Mouse (Mus musculus) lung, embryonic 14.5 days (tissue): ENCODE data around the gene Shank2. TPM values are rescaled to one million over a fixed set of nuclear protein-coding genes. Genes with fewer than 3 reads are reported as not detected.
A peak's percentile ranks its signal among the peaks of the same experiment; 100 is the strongest.

Experiments used
- ATAC-seq: fragments of 200-750 bp; cut with Nextera tagmentation; 2 replicates; pipeline ENCODE4 v1.8.0; 2017; ENCODE audit warnings: mild to moderate bottlenecking, moderate TSS enrichment, moderate library complexity; ENCODE audit not compliant: insufficient read depth
- DNase-seq: peaks from one replicate; pipeline ENCODE4 v3.0.0-alpha.2; 2015
- H3K27ac ChIP-seq: fragments of 300-500 bp; sonication (generic); 2 replicates; pipeline ENCODE4 v1.5.1; 2014; ENCODE audit warnings: low read depth, mild to moderate bottlenecking, moderate library complexity
- H3K27me3 ChIP-seq: fragments of 300-500 bp; sonication (generic); 2 replicates; pipeline ENCODE4 v1.6.1; 2014; ENCODE audit warnings: low read length, control low read depth; ENCODE audit not compliant: insufficient read depth
- H3K36me3 ChIP-seq: fragments of 300-500 bp; sonication (generic); 2 replicates; pipeline ENCODE4 v1.6.1; 2014; ENCODE audit warnings: control low read depth; ENCODE audit not compliant: insufficient read depth
- H3K4me1 ChIP-seq: fragments of 300-500 bp; sonication (generic); 2 replicates; pipeline ENCODE4 v1.6.1; 2014; ENCODE audit warnings: antibody characterized with exemption, control low read depth; ENCODE audit not compliant: insufficient read depth
- H3K4me2 ChIP-seq: fragments of 300-500 bp; sonication (generic); 2 replicates; pipeline ENCODE4 v1.6.1; 2014; ENCODE audit warnings: mild to moderate bottlenecking
- H3K4me3 ChIP-seq: fragments of 300-500 bp; sonication (generic); 2 replicates; pipeline ENCODE4 v1.5.1; 2014; ENCODE audit warnings: low read depth, low read length
- H3K9ac ChIP-seq: fragments of 300-500 bp; sonication (generic); 2 replicates; pipeline ENCODE4 v1.6.1; 2014
- H3K9me3 ChIP-seq: fragments of 300-500 bp; sonication (generic); 2 replicates; pipeline ENCODE4 v1.6.1; 2016; ENCODE audit warnings: low read depth, low read length, control low read depth
- CTCF ChIP-seq: IDR thresholded peaks from 2 replicates; pipeline ENCODE4 v1.5.1; 2016; ENCODE audit warnings: antibody characterized with exemption, low read depth
- WGBS: fragments of 180-500 bp; shearing (Covaris S2); extraction: QIAGEN DNeasy Blood & Tissue Kit; methylation state at CpG from one replicate; pipeline ENCODE4 v1.1.7; 2014; 5-methylcytosine and 5-hydroxymethylcytosine counted together
- polyA plus RNA-seq: library from polyadenylated mRNA; unstranded; fragments of >200 nt; fragmentation: Nextera tagmentation; extraction: Ambion mirVana; gene quantifications from 2 replicates; pipeline ENCODE4 v1.2.1, GENCODE M21; 2014

Gene Shank2
- polyA plus RNA-seq, 1 experiment from 2014 or later = 2.1 TPM

DNA sequence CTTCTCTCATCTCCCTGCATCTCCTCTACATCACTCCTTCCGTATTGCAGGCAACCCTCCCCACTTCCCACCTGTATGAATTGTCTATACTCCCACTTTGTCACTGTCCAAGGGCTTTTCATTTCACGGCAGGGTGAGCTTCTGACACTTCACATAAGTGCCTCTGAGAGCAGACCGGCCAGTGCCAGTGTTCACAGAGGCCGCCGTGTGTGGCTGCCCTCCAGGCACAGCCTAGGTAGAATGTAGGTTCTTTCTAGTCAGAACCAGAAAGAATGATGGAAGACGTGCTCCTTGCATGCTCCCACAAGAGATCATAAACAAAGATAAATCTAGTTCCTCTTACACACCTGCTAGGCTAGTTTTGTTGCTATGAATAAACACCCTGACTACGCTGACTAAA lies 265.0 kb downstream of the Shank2 start:
- no peak for ATAC-seq
- H3K4me3 ChIP-seq = no peak overlapping the region
- no peak for DNase-seq
- H3K9ac ChIP-seq = no peak overlapping the region
- H3K27ac ChIP-seq = no peak overlapping the region
- no peaks in the 10 kb centered on the region for H3K9me3 ChIP-seq
- H3K4me2 ChIP-seq = no peak overlapping the region
- no peaks in the 10 kb centered on the region for H3K36me3 ChIP-seq
- WGBS = 48% methylated on average over 7 of the region's 7 CpGs
- H3K4me1 ChIP-seq = no peaks in the 10 kb centered on the region
- H3K27me3 ChIP-seq = no peaks in the 10 kb centered on the region
- TF ChIP-seq CTCF = no peak

DNA sequence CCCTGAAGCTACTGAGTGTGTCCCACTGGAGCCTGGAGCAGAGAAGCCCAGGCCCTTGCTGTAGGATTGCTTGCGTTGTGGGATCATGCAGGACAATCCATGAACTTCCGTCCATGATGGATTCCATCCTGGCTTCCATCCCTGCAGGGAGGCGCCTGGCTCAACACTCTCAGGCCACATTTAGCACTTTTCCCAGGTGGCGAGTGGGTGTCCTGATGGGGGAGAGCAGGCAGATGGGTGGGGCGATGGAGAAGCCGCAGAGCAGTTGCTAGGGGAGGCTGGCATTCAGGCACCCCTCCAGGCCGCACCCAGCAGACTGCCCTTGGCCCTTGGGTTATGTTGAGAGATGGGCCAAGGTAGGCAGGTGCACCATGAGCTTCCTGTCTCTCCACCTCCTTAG lies 266.6 kb downstream of the Shank2 start:
- WGBS = 60% methylated on average over 7 of the region's 7 CpGs
- Histone ChIP-seq H3K4me1 (no peaks in the 10 kb centered on the region), H3K4me3 (no peak overlapping the region), H3K4me2 (no peak overlapping the region), H3K27me3 (no peaks in the 10 kb centered on the region), H3K9me3 (no peaks in the 10 kb centered on the region), H3K27ac (no peak overlapping the region), H3K9ac (no peak overlapping the region), H3K36me3 (no peaks in the 10 kb centered on the region)
- TF ChIP-seq CTCF = no peak
- DNase-seq (no peak), ATAC-seq (no peak)

DNA sequence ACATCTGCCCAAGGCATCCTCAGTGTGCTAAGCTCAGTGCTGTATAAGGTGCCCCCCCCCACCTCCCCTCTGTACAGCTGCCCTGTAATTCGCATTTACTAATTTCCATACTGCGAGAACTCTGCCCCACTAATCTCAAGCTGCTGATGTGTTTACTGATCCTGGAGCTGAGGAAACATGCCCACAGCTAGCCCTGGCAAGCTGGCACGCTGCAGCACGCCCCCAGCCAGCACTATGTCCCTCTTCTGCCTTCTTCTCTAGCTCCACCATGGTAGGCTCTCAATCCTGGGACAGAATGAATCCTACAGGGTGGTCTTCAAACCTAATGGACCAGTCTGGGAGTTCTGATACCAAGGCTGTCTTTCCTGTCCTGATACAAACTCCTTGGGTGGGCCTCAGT lies 267.1 kb downstream of the Shank2 start:
- ATAC-seq (no peak), DNase-seq (no peak)
- Histone ChIP-seq H3K4me2 (no peak overlapping the region), H3K27me3 (no peaks in the 10 kb centered on the region), H3K9ac (no peak overlapping the region), H3K4me3 (no peak overlapping the region), H3K9me3 (no peaks in the 10 kb centered on the region), H3K36me3 (no peaks in the 10 kb centered on the region), H3K4me1 (no peaks in the 10 kb centered on the region), H3K27ac (no peak overlapping the region)
- no peak for TF ChIP-seq CTCF
- WGBS = 80% methylated on average over 4 of the region's 4 CpGs

DNA sequence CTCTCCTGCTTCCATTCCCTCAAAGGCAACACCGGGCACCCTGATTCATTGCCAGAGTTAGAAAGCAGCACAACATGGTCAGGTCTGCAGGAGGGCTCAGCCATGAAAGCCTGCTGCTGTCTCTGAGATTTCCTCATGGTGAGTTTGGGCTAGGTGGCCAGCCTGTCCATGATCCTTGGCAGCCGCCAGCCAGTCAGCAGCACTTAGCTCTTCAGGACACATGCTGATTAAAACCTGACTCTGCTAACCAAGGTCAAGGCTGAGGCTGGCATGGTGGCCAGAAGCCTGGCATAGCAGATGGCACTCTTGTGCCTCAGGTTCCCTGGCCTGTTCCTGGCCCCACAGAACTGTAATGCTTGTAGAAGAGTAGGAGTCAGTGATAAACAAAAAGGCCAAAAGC lies 269.3 kb downstream of the Shank2 start:
- H3K4me1 ChIP-seq = no peaks in the 10 kb centered on the region
- no peak for TF ChIP-seq CTCF
- H3K27me3 ChIP-seq = no peaks in the 10 kb centered on the region
- no peak overlapping the region for H3K27ac ChIP-seq
- H3K4me3 ChIP-seq = no peak overlapping the region
- no peak for ATAC-seq
- 85% methylated on average over 2 of the region's 2 CpGs for WGBS
- no peak overlapping the region for H3K9ac ChIP-seq
- no peaks in the 10 kb centered on the region for H3K9me3 ChIP-seq
- no peak for DNase-seq
- no peaks in the 10 kb centered on the region for H3K36me3 ChIP-seq
- no peak overlapping the region for H3K4me2 ChIP-seq

DNA sequence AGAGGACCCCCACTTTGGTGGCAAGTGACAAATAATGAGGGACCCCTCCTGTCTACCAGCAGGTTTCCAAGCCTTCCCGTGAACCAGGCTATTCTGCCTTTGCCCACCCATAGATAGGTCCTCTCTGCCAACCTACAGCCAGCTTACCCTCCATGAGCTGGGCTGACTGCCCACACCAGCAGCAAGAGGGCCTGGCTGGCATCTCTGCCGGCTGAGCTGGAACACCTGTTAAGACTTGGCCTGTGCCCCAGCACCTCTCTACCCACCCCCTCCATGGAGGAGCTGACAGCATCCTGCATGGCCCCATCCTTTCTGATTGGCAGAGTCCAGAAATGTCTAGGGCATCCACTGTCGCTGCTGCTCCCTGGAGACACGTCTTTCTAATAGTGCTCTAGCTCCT lies 277.0 kb downstream of the Shank2 start:
- 0 out of 2 replicates have a peak, but pooled peaks cover 3% of the 10 kb centered on the region for H3K27me3 ChIP-seq
- 68% methylated on average over 4 of the region's 4 CpGs for WGBS
- no peak for DNase-seq

DNA sequence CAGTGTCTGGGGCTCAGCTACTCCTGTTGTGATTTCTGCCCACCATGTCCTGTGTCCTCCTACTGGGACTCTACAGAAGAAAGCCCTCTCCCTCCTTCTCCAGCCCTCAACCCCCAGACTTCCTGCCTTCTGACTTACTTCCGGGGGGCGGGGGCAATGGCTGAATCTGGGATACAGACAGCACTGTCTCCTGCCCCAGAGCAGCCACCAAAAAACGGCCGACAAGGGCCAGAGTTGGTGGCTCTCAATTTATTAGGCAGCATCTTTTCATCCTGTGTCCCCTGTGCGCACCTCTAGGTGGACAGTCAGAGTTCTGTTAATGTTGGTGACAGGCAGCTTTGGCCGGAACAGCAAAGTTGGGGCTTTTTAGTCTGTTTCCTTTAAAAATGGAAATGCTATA lies 282.0 kb downstream of the Shank2 start:
- H3K27me3 ChIP-seq = peaks cover 8% of the 10 kb centered on the region; the same call in 1 of the 2 replicates
- H3K27ac ChIP-seq = no peak overlapping the region
- 11% methylated on average over 6 of the region's 6 CpGs for WGBS
- H3K36me3 ChIP-seq = no peaks in the 10 kb centered on the region
- no peak for TF ChIP-seq CTCF
- no peaks in the 10 kb centered on the region for H3K4me1 ChIP-seq
- no peaks in the 10 kb centered on the region for H3K9me3 ChIP-seq
- peak; percentile 57 for ATAC-seq
- DNase-seq = peak; percentile 23
- H3K4me2 ChIP-seq = peak overlapping the region; percentile 70
- H3K9ac ChIP-seq = peak overlapping the region; percentile 9; the same call in 1 of the 2 replicates
- H3K4me3 ChIP-seq = peak overlapping the region; percentile 33

More for the DNA sequence above, 277.0 kb downstream of the Shank2 start:
- no peak overlapping the region for H3K27ac ChIP-seq
- no peak for ATAC-seq
- no peaks in the 10 kb centered on the region for H3K9me3 ChIP-seq
- TF ChIP-seq CTCF = no peak
- no peaks in the 10 kb centered on the region for H3K4me1 ChIP-seq
- H3K4me2 ChIP-seq = no peak overlapping the region
- no peaks in the 10 kb centered on the region for H3K36me3 ChIP-seq
- no peak overlapping the region for H3K4me3 ChIP-seq
- H3K9ac ChIP-seq = no peak overlapping the region

DNA sequence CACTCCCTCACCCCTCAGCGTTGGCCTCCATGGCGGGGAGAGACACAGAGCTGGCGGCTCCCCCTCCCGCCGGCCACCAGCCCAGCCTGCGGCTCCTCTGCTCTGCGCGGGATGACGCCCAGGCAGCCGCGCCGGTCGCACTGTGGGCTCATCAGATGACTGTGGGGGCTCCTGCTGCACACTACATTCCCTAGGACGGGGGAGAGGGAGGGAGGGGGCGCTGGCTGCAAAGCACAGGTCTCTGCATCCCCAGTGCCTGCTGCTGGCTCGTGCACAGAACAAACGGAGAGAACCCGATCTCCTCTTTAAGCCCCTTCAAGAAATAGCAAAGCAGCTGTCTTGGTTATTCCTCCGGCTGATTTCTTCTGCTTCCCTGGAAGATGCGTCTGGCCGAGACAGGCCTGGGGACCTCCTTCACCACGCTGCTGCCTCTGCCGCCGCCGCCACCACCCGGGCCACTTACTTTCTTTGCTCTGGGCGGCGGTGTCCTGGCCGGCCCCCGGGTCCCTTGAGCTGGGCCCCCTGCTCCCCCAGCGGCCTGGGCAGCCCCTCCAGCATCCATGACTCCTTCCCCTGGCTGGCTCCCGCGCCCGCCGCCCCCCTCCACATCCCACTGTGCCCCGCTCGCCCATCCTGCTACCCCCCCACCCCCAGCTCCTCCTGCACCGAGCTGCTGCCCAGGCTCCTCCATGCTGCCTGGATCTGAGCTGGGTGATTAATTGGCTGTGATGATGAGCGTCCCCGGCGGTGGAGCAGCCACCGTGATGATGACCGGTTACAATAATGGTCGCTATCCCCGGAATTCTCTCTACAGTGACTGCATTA lies 282.7 kb downstream of the Shank2 start:
- no peaks in the 10 kb centered on the region for H3K36me3 ChIP-seq
- peaks cover 8% of the 10 kb centered on the region; the same call in 1 of the 2 replicates for H3K27me3 ChIP-seq
- TF ChIP-seq CTCF = no peak
- H3K9me3 ChIP-seq = no peaks in the 10 kb centered on the region
- no peak overlapping the region for H3K27ac ChIP-seq
- peak; percentile 86 for ATAC-seq
- DNase-seq = peak; percentile 41
- under 1% methylated on average over 45 of the region's 45 CpGs for WGBS
- H3K4me3 ChIP-seq = peak overlapping the region; percentile 33
- H3K4me2 ChIP-seq = peak overlapping the region; percentile 70
- H3K9ac ChIP-seq = peak overlapping the region; percentile 9
- no peaks in the 10 kb centered on the region for H3K4me1 ChIP-seq
